Mouse (Mus musculus): ENCODE results near the gene Pex14.

DNA sequence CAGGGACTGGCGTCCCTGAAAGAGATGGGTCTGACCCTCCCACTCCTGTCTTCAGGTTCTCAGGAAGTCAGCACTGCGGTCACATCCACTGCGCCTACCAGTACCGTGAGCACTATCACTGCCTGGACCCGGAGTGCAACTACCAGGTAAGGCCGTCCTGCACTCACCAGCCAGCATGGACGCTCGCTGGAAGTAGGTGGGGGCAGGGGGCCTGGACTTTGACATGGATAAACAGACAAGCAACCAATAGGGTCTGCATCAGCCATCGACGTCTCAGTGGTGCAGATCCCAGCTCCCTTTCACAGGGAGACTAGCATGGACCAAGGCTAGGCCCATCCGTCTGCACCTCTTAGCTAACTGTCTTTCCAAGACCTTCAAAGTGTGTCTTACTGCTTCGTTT, 163.6 kb downstream of the Pex14 start:
- no peak for TF ChIP-seq POLR2A (IDR thresholded peaks at IDR 0.05; ENCODE audit: low read depth, low read length)
- no peak for TF ChIP-seq CTCF (IDR thresholded peaks at IDR 0.05; ENCODE audit: extremely low read depth, insufficient read length, insufficient replicate concordance, low read depth, low read length)
